Mouse (Mus musculus) liver, embryonic 14.5 days (tissue): Measurements from ENCODE around the gene Rcc1l.

Experiments
- CTCF ChIP-seq: IDR thresholded peaks from 2 replicates; pipeline ENCODE4 v1.5.1; 2016; ENCODE audit warnings: antibody characterized with exemption, low read depth, control low read depth
- EP300 ChIP-seq: IDR thresholded peaks from 2 replicates; pipeline ENCODE4 v1.6.1; 2016; ENCODE audit warnings: antibody characterized with exemption, low read depth

- no peak for TF ChIP-seq CTCF
- TF ChIP-seq EP300: no peak
Observed at GRCm38 (mm10) chr5:134121893-134122259, 54.7 kb downstream of the Rcc1l start.
